Mouse (Mus musculus): Measurements from ENCODE around the gene Calml3. TPM values are rescaled to one million over a fixed set of nuclear protein-coding genes. Genes with fewer than 3 reads are reported as not detected.

The Calml3 gene
- total RNA-seq, 2 experiments from 2014 or later: not detected

DNA sequence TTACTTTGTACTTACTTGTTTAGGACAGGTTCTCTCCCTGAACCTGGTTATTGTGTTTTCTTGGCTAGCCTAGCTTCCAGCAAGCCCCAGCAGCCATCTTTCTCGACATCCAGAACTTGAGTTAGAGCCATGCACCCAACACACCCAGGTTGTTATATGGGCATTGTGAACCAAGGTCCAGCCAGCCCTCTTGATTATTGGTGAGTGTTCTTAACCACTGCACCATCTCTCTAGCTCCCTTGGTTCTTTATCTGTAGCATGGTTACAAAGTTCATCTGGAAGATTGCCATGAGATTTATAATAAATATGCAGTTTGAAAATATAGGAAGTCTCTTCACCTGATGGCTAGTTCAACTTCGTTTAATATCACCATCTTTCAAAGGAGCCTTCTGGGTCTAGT is 20.5 kb downstream of the Calml3 start:
- intact Hi-C loops (cut with DNase I): no loop called here
- DNase-seq: no peak

GRCm38 (mm10) chr13:3782499-3782898 is 21.6 kb downstream of the Calml3 start:
- intact Hi-C loops (cut with DNase I): no loop called here
- DNase-seq: no peak

GRCm38 (mm10) chr13:3779575-3780226 is 24.4 kb downstream of the Calml3 start:
- intact Hi-C loops (cut with DNase I): no loop called here
- DNase-seq: no peak

DNA sequence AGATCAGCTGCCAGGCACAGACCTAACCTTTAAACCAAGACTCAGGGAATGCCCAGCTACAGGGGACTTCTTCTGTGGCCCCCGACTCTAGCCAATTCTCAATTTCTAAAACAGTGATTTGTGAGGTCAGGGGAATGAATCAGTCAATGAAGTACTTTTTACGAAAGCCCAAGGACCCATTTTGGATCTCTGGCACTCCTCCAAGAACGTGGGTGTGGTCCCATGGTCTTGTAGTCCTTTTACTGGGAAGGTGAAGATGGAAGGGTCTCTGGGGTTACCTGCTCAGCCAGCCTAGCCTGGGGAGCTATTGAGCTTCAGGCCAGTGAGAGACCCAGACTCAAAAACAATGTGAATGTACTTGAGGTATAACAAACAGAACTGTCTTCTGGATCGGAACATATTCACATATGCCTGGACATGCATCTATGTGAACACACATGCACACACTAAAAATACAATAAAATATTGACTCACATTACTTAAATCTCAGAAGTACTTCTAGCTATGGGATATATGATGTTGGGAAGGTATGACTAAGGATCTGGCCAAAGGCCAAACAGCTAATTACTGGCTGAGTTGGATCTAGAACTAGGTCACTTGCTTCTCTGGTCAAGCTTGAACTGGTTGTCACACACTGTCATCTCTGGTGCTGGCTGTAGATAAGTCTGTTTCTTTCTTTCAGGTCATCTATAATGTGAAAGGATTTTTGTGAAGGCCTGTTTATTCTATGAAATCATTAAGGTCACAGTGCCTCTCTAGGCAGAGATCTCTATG is 25.3 kb downstream of the Calml3 start:
- intact Hi-C loops (cut with DNase I): no loop called here
- DNase-seq: no peak

GRCm38 (mm10) chr13:3777216-3777912 is 26.8 kb downstream of the Calml3 start:
- no peak for DNase-seq
- intact Hi-C loops (cut with DNase I): no loop called here

- no peak for DNase-seq
- intact Hi-C loops (cut with DNase I): no loop called here
Observed at GRCm38 (mm10) chr13:3776446-3776845, 27.7 kb downstream of the Calml3 start.

DNA sequence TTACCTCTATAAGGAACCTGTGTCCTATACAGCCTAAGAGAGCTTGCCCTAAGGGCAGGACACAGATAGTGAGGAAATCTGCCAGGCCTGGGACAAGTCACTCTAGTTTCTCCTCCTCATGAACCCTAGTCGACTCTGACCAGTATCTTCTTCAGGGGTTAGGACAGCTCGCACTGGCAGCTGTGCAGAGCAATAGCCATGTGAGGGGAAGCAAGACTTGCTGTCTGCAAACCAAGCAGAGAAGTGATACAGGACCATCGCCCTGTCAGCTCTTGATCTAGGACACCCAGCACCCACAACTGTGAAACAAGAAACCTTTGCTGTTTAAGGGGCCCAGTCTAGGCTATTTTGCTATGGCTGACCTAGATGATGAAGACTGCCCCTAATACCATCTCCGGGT is 29.1 kb downstream of the Calml3 start:
- intact Hi-C loops (cut with DNase I): no loop called here

DNA sequence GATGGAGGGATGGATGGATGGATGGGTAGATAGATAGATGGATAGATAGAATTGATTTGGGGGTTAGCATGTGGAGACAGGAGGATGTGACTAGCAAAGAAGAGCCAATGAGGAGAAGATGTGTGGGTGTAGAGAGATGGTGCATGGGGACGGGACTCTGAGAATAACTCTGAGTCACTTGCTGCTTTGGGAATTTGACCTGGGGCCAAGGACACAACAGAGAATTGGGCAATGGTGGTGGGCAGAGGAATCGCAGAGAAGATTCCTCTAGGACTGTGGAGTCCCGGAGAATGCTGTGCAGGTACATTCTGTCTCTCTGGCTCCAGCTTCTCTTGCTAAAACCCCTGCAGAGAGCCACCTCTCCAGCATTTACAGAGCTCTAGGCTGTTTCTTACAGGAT is 29.8 kb downstream of the Calml3 start:
- DNase-seq: no peak
- intact Hi-C loops (cut with DNase I): no loop called here

More for the DNA sequence above, 29.1 kb downstream of the Calml3 start:
- no peak for DNase-seq

DNA sequence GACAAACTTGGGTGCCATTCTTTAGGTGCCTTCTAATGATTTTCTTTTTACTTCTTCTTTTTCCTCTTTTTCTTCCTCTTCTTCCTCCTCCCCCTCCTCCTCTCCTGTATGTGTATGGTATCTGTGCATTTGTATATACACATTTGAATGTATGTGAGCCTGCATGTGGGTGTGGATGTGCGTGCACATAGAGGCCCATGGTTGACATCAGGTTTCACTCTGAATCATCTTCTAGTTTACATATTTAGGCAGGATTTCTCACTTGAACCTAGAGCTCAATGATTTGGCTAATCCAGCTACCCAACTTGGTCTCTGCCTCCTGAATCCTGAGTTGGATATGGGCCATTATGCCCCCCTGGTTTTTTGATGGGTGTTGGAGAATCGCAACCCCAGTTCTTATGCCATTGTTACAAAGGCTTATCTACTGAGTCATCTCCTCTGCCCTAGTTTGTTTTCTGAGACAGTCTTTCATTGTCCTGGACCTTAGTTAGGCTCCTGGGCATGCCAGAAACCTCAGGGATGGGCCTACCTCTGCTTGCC is 30.9 kb downstream of the Calml3 start:
- intact Hi-C loops (cut with DNase I): no loop called here
- no peak for DNase-seq

- intact Hi-C loops (cut with DNase I): no loop called here
- DNase-seq: no peak
Observed at GRCm38 (mm10) chr13:3771221-3771620, 32.9 kb downstream of the Calml3 start.

- DNase-seq: peak in 1 of 2 experiments; percentile 29
- intact Hi-C loops (cut with DNase I): no loop called here
Observed at GRCm38 (mm10) chr13:3770170-3771024, 33.7 kb downstream of the Calml3 start.

- intact Hi-C loops (cut with DNase I): no loop called here
- no peak for DNase-seq
Observed at GRCm38 (mm10) chr13:3769531-3769930, 34.6 kb downstream of the Calml3 start.

GRCm38 (mm10) chr13:3768621-3769020 is 35.5 kb downstream of the Calml3 start:
- no peak for DNase-seq
- intact Hi-C loops (cut with DNase I): no loop called here

- intact Hi-C loops (cut with DNase I): no loop called here
- DNase-seq: no peak
Observed at GRCm38 (mm10) chr13:3767086-3767485, 37.0 kb downstream of the Calml3 start.

- intact Hi-C loops (cut with DNase I): no loop called here
- DNase-seq: no peak
Observed at GRCm38 (mm10) chr13:3765781-3766180, 38.3 kb downstream of the Calml3 start.

- intact Hi-C loops (cut with DNase I): no loop called here
- no peak for DNase-seq
Observed at GRCm38 (mm10) chr13:3761131-3761530, 43.0 kb downstream of the Calml3 start.

DNA sequence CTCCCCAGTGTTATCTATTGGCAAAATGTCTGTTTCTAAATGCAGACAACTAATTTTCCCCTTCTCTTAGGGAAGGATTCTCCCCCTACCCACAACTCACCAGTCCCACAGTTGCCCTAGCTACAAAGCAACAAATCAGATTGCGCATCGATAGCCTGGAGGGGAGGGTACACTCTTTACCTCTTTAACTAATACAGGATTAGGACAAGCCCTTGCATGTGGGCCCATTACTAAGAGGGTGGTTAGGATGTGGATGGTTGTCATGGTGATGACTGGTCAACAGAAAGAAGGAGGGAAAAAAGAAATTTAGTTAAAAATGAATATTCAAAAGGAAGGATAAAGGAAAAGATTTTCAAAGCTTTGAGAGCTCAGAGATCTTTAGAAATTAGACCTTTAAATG is 45.8 kb downstream of the Calml3 start:
- intact Hi-C loops (cut with DNase I): no loop called here
- no peak for DNase-seq

DNA sequence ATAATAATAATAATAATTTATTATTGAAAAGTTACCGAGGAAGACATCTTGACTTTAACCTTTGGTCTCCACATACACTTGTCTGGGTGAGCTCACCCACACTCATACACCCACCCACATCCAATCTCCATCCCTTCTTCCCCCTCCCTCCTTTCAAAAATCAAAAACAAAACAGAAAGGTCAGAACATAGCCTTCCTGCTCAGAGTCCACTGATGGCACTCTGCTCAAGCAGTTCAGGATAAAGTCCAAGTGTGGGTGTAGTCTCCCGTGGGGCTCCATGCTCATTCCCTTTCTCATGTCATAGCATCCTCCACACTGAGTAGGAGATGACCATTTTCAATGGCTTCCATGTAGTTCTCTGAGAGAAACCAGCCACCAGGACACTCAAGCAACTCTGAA is 50.8 kb downstream of the Calml3 start:
- DNase-seq: no peak
- intact Hi-C loops (cut with DNase I): no loop called here
